Mouse (Mus musculus): Measurements from ENCODE around the gene Hmcn2.

- TF ChIP-seq POLR2A (IDR thresholded peaks at IDR 0.05; ENCODE audit: control insufficient read depth, low read depth, low read length) (no peak), CTCF (IDR thresholded peaks at IDR 0.05; ENCODE audit: control insufficient read depth, insufficient read depth, insufficient replicate concordance, low read depth, low read length) (no peak)
Measured at GRCm38 (mm10) chr2:31448756-31449440, 134.7 kb downstream of the Hmcn2 start.

Measured in testis, adult 2 months (tissue).